Mouse (Mus musculus): ENCODE measurements around the gene Foxd1. TPM values are rescaled to one million over a fixed set of nuclear protein-coding genes. Genes with fewer than 3 reads are reported as not detected.
A peak's percentile ranks its signal among the peaks of the same experiment; 100 is the strongest.

The Foxd1 gene
- total RNA-seq, 2 experiments from 2014 or later, result 0.05 TPM; not detected in 1

- intact Hi-C loops (cut with DNase I), result loop anchor here (2.0 kb wide), 1 partner anchor 55 kb away; the partner anchor contains the start of genes Ankra2 and Utp15
- no peak for DNase-seq
Observed at GRCm38 (mm10) chr13:98317911-98318310, 36.1 kb upstream of the Foxd1 start.

GRCm38 (mm10) chr13:98325034-98325433 lies 29.0 kb upstream of the Foxd1 start:
- intact Hi-C loops (cut with DNase I), result no loop called here
- Histone ChIP-seq H3K4me3 (no peak overlapping the region), H3K27ac (no peak overlapping the region)
- DNase-seq, result no peak
- no peak for TF ChIP-seq CTCF (IDR thresholded peaks at IDR 0.05)

More at GRCm38 (mm10) chr13:98317911-98318310, 36.1 kb upstream of the Foxd1 start:
- TF ChIP-seq CTCF (IDR thresholded peaks at IDR 0.05), result no peak
- Histone ChIP-seq H3K4me3 (no peak overlapping the region; the same call in 1 of the 2 replicates), H3K27ac (peak overlapping the region; percentile 94)

GRCm38 (mm10) chr13:98332106-98332505 lies 21.9 kb upstream of the Foxd1 start:
- DNase-seq, result no peak
- intact Hi-C loops (cut with DNase I), result no loop called here
- peak; percentile 48 for TF ChIP-seq CTCF (IDR thresholded peaks at IDR 0.05)
- Histone ChIP-seq H3K4me3 (no peak overlapping the region), H3K27ac (no peak overlapping the region)

- no peak for TF ChIP-seq CTCF (IDR thresholded peaks at IDR 0.05)
- H3K4me3 ChIP-seq, result no peak overlapping the region
- no peak overlapping the region for H3K27ac ChIP-seq
- no peak for DNase-seq
- intact Hi-C loops (cut with DNase I), result no loop called here
Observed at GRCm38 (mm10) chr13:98336205-98336604, 17.8 kb upstream of the Foxd1 start.

- no peak overlapping the region for H3K27ac ChIP-seq
- H3K4me3 ChIP-seq, result no peak overlapping the region
- no peak for TF ChIP-seq CTCF (IDR thresholded peaks at IDR 0.05)
- intact Hi-C loops (cut with DNase I), result no loop called here
- no peak for DNase-seq
Observed at GRCm38 (mm10) chr13:98340506-98340905, 13.5 kb upstream of the Foxd1 start.

- intact Hi-C loops (cut with DNase I), result no loop called here
- TF ChIP-seq CTCF (IDR thresholded peaks at IDR 0.05), result no peak
- DNase-seq, result no peak
- Histone ChIP-seq H3K4me3 (no peak overlapping the region), H3K27ac (no peak overlapping the region)
Observed at GRCm38 (mm10) chr13:98349491-98349890, 4.6 kb upstream of the Foxd1 start.

GRCm38 (mm10) chr13:98351527-98351926 lies 2.5 kb upstream of the Foxd1 start:
- Histone ChIP-seq H3K27ac (no peak overlapping the region), H3K4me3 (no peak overlapping the region)
- intact Hi-C loops (cut with DNase I), result loop anchor here (10.0 kb wide), 1 partner anchor 153 kb away; no protein-coding TSS in a partner anchor
- peak; percentile 36 for TF ChIP-seq CTCF (IDR thresholded peaks at IDR 0.05)
- no peak for DNase-seq

- intact Hi-C loops (cut with DNase I), result loop anchor here (10.0 kb wide), 1 partner anchor 152 kb away; no protein-coding TSS in a partner anchor
- H3K27ac ChIP-seq, result no peak overlapping the region
- no peak for DNase-seq
Observed at GRCm38 (mm10) chr13:98352381-98352975, 1.6 kb upstream of the Foxd1 start.

GRCm38 (mm10) chr13:98353709-98354089 lies 343 bp upstream of the Foxd1 start:
- DNase-seq, result no peak
- no peak overlapping the region for H3K27ac ChIP-seq
- peak overlapping the region; percentile 72 for H3K4me3 ChIP-seq
- no peak for TF ChIP-seq CTCF (IDR thresholded peaks at IDR 0.05)
- intact Hi-C loops (cut with DNase I), result loop anchor here (10.0 kb wide), 1 partner anchor 151 kb away; no protein-coding TSS in a partner anchor

More at GRCm38 (mm10) chr13:98352381-98352975, 1.6 kb upstream of the Foxd1 start:
- no peak overlapping the region for H3K4me3 ChIP-seq
- TF ChIP-seq CTCF (IDR thresholded peaks at IDR 0.05), result no peak

GRCm38 (mm10) chr13:98354871-98355558 lies 973 bp downstream of the Foxd1 start:
- no peak for TF ChIP-seq CTCF (IDR thresholded peaks at IDR 0.05)
- Histone ChIP-seq H3K4me3 (peak overlapping the region; percentile 72), H3K27ac (no peak overlapping the region)
- peak; percentile 28 for DNase-seq
- intact Hi-C loops (cut with DNase I), result loop anchor here (10.0 kb wide), 1 partner anchor 150 kb away; no protein-coding TSS in a partner anchor

GRCm38 (mm10) chr13:98355559-98356111 lies 1.6 kb downstream of the Foxd1 start:
- DNase-seq, result peak; percentile 26
- intact Hi-C loops (cut with DNase I), result loop anchor here (10.0 kb wide), 1 partner anchor 149 kb away; no protein-coding TSS in a partner anchor
- TF ChIP-seq CTCF (IDR thresholded peaks at IDR 0.05), result no peak

GRCm38 (mm10) chr13:98356176-98356972 lies 2.3 kb downstream of the Foxd1 start:
- peak overlapping the region; percentile 72 for H3K4me3 ChIP-seq
- DNase-seq, result no peak
- intact Hi-C loops (cut with DNase I), result loop anchor here (10.0 kb wide), 1 partner anchor 148 kb away; no protein-coding TSS in a partner anchor
- no peak overlapping the region for H3K27ac ChIP-seq
- TF ChIP-seq CTCF (IDR thresholded peaks at IDR 0.05), result no peak

More at GRCm38 (mm10) chr13:98355559-98356111, 1.6 kb downstream of the Foxd1 start:
- no peak overlapping the region for H3K27ac ChIP-seq
- H3K4me3 ChIP-seq, result peak overlapping the region; percentile 72
